Comparison of ENCODE assay signal across 26 mouse cellular contexts in genomic region chr19:8642086-8642485, GRCm38 (mm10). TPM values are rescaled to one million over a fixed set of nuclear protein-coding genes. Genes with fewer than 3 reads are reported as not detected.
A peak's percentile ranks its signal among the peaks of the same experiment; 100 is the strongest.
DNase-seq lines count a peak whose midpoint lies in the region; ATAC-seq and TF ChIP-seq lines count a peak whose summit lies in the region.
"Had no signal": no experiment of that assay in that cellular context is flagged by ENCODE, and none has a peak within 500 bp of the region (broad histone marks: within the 10 kb centered on the region; RNA-seq: fewer than 3 reads in every experiment).

No protein-coding gene starts in this region.

- no peak for TF ChIP-seq CTCF in lung, embryonic 14.5 days (IDR thresholded peaks at IDR 0.05; ENCODE audit: low read depth)
- no peak for TF ChIP-seq CTCF in MEL (IDR thresholded peaks at IDR 0.05 in 2 of 3, conservative IDR thresholded peaks at IDR 0.05 in 1 of 3; ENCODE audit: control insufficient read depth in 1 of 3, insufficient read depth in 1 of 3, low read depth in 2 of 3, low read length in 3 of 3, poor library complexity in 1 of 3, severe bottlenecking in 1 of 3)

- H3K36me3 ChIP-seq in lung, embryonic 14.5 days (ENCODE audit: insufficient read depth) = no peaks in the 10 kb centered on the region
- H3K36me3 ChIP-seq in MEL (ENCODE audit: control insufficient read depth in 1 of 2, insufficient read depth in 2 of 2, low read length in 2 of 2) = no peaks in the 10 kb centered on the region
- H3K36me3 ChIP-seq in intestine, embryonic 15.5 days = no peaks in the 10 kb centered on the region
- H3K36me3 ChIP-seq: embryonic facial prominence, embryonic 15.5 days; forebrain, embryonic 10.5 days; G1E; heart, embryonic 12.5 days; hindbrain, embryonic 15.5 days had no signal

- H3K4me3 ChIP-seq in lung, embryonic 14.5 days (ENCODE audit: low read depth, low read length) = no peak overlapping the region
- no peak overlapping the region for H3K4me3 ChIP-seq in MEL (ENCODE audit: control insufficient read depth in 1 of 2, insufficient read depth in 1 of 2, low read depth in 2 of 2, low read length in 2 of 2)
- no peak overlapping the region for H3K4me3 ChIP-seq in intestine, embryonic 15.5 days (replicated peaks)
- H3K4me3 ChIP-seq: embryonic facial prominence, embryonic 15.5 days; erythroblast, embryonic 14.5 days; forebrain, embryonic 10.5 days; heart, embryonic 12.5 days; hindbrain, embryonic 15.5 days had no signal

- WGBS in lung, embryonic 14.5 days = 34% methylated on average over 5 of the region's 5 CpGs
- WGBS in intestine, embryonic 15.5 days = 46% methylated on average over 5 of the region's 5 CpGs

- no peaks in the 10 kb centered on the region for H3K79me2 ChIP-seq in MEL (ENCODE audit: control insufficient read depth, insufficient read depth, low read length, poor library complexity)

- no peak; a peak in 1 of 4 replicates for TF ChIP-seq EP300 in MEL (IDR thresholded peaks at IDR 0.05; ENCODE audit: low read depth in 1 of 2, low read length in 2 of 2)

- TF ChIP-seq POLR2A in MEL (IDR thresholded peaks at IDR 0.05; ENCODE audit: control insufficient read depth in 1 of 2, insufficient read depth in 1 of 2, low read depth in 1 of 2, low read length in 2 of 2, poor library complexity in 1 of 2) = no peak

- H3K9me3 ChIP-seq in lung, embryonic 14.5 days (ENCODE audit: low read depth, low read length) = no peaks in the 10 kb centered on the region
- H3K9me3 ChIP-seq in MEL (replicated peaks; ENCODE audit: insufficient read depth, low read length) = no peaks in the 10 kb centered on the region
- no peaks in the 10 kb centered on the region for H3K9me3 ChIP-seq in intestine, embryonic 15.5 days
- H3K9me3 ChIP-seq: embryonic facial prominence, embryonic 15.5 days; forebrain, embryonic 10.5 days; G1E; heart, embryonic 12.5 days; hindbrain, embryonic 15.5 days had no signal

- H3K27me3 ChIP-seq in lung, embryonic 14.5 days (ENCODE audit: insufficient read depth, low read length) = no peaks in the 10 kb centered on the region
- peaks cover 3% of the 10 kb centered on the region in 2 experiments; a peak in 2 of 4 replicates for H3K27me3 ChIP-seq in MEL (ENCODE audit: control insufficient read depth in 1 of 2, insufficient read depth in 2 of 2, low read length in 2 of 2)
- no peaks in the 10 kb centered on the region for H3K27me3 ChIP-seq in intestine, embryonic 15.5 days (replicated peaks)
- H3K27me3 ChIP-seq: embryonic facial prominence, embryonic 15.5 days; heart, embryonic 12.5 days; hindbrain, embryonic 15.5 days had no signal

- DNase-seq in lung, embryonic 14.5 days = peak; percentile 18
- no peak for DNase-seq in lung, postnatal 4 days
- peak; percentile 48 for DNase-seq in MEL (ENCODE audit: low read depth, low spot score)
- no peak for DNase-seq in adrenal gland, postnatal 25 days
- DNase-seq: adrenal gland, postnatal 14 days; B cell, adult 2 months; cerebellum, adult 2 months; cerebellum, postnatal 10 days; embryo, embryonic 11 days; gastrocnemius, postnatal 14 days had no signal

- no peak for ATAC-seq in lung, embryonic 14.5 days (ENCODE audit: insufficient read depth)
- peak; percentile 56 to 74 for ATAC-seq in hematopoietic stem cell, adult 5-6 weeks (replicated peaks in 1 of 2; ENCODE audit: insufficient read depth in 1 of 2, low FRiP score in 2 of 2, low TSS enrichment in 1 of 2, low read depth in 1 of 2, poor library complexity in 2 of 2, severe bottlenecking in 2 of 2)
- ATAC-seq in intestine, embryonic 15.5 days = no peak
- ATAC-seq: activated CD4-positive, CD25-positive, alpha-beta regulatory T cell, adult 4 months; CD4-positive, CD25-positive, alpha-beta regulatory T cell, adult 4 months; forebrain, embryonic 14.5 days; Patski had no signal

- TF ChIP-seq RAD21 in MEL (IDR thresholded peaks at IDR 0.05; ENCODE audit: low read depth, low read length) = no peak

- H3K9ac ChIP-seq in lung, embryonic 14.5 days = no peak overlapping the region
- no peak overlapping the region for H3K9ac ChIP-seq in MEL (ENCODE audit: control insufficient read depth, low read depth, low read length, poor library complexity, severe bottlenecking)
- no peak overlapping the region for H3K9ac ChIP-seq in intestine, embryonic 15.5 days
- H3K9ac ChIP-seq: embryonic facial prominence, embryonic 15.5 days; heart, embryonic 12.5 days; hindbrain, embryonic 15.5 days had no signal

- no peak overlapping the region for H3K27ac ChIP-seq in lung, embryonic 14.5 days (ENCODE audit: low read depth)
- no peak overlapping the region for H3K27ac ChIP-seq in MEL (ENCODE audit: control insufficient read depth, low read depth, low read length)
- no peak overlapping the region for H3K27ac ChIP-seq in intestine, embryonic 15.5 days
- H3K27ac ChIP-seq: embryonic facial prominence, embryonic 15.5 days; forebrain, embryonic 10.5 days; hindbrain, embryonic 15.5 days had no signal

- no peaks in the 10 kb centered on the region for H3K4me1 ChIP-seq in lung, embryonic 14.5 days (ENCODE audit: insufficient read depth)
- H3K4me1 ChIP-seq in MEL (ENCODE audit: control insufficient read depth in 1 of 2, insufficient read depth in 2 of 2, low read length in 2 of 2) = no peaks in the 10 kb centered on the region
- H3K4me1 ChIP-seq in intestine, embryonic 15.5 days (replicated peaks) = no peaks in the 10 kb centered on the region
- H3K4me1 ChIP-seq: hindbrain, embryonic 15.5 days had no signal

- H3K4me2 ChIP-seq in lung, embryonic 14.5 days = no peak overlapping the region
- no peak overlapping the region for H3K4me2 ChIP-seq in intestine, embryonic 15.5 days (replicated peaks)
- H3K4me2 ChIP-seq: embryonic facial prominence, embryonic 15.5 days; heart, embryonic 12.5 days; hindbrain, embryonic 15.5 days had no signal

TF ChIP-seq in MEL, 35 proteins besides CTCF, POLR2A, EP300 and RAD21:
- no peak for TF ChIP-seq TAL1 (IDR thresholded peaks at IDR 0.05; ENCODE audit: low read length)
- 0 out of 2 replicates have a peak, but pooled peaks have one; percentile 31 for TF ChIP-seq ELF1 (IDR thresholded peaks at IDR 0.05; ENCODE audit: low read depth, low read length)

RNA-seq across cellular contexts. Expression of gene Chrm1, which starts 21.5 kb away (rescaled TPM):
- 0.05 and 0.08 TPM in 2 replicates for polyA plus RNA-seq in lung, embryonic 14.5 days (2014; fragmentation: Nextera tagmentation; extraction: Ambion mirVana)
- under 0.01 TPM in 1 of 2 replicates, not detected in the other for total RNA-seq in MEL (2012; rRNA removed)
- polyA plus RNA-seq in MEL (2012; ENCODE audit: insufficient read depth in 1 of 2, insufficient read length in 2 of 2, low read depth in 1 of 2, low replicate concordance in 2 of 2, missing spikeins in 1 of 2) = under 1 TPM in 1 of 2 experiments, not detected in 1; 0.01 TPM
- not detected in 2 replicates for total RNA-seq in hematopoietic stem cell, adult 5-6 weeks (2017)
- 0.64 and 1.1 TPM in 2 replicates for polyA plus RNA-seq in intestine, embryonic 15.5 days (2015; fragmentation: Nextera tagmentation; extraction: Ambion mirVana)
- 1.6 and 2.4 TPM in 2 replicates for total RNA-seq in adrenal gland, postnatal 25 days (2021)
- total RNA-seq: heart, postnatal 25 days had no signal
- polyA plus RNA-seq: activated CD4-positive, CD25-positive, alpha-beta regulatory T cell, adult 4 months; CD4-positive, CD25-positive, alpha-beta regulatory T cell, adult 4 months; erythroblast, embryonic 14.5 days; forebrain, embryonic 10.5 days; heart, embryonic 12.5 days had no signal

RNA-seq across cellular contexts. Expression of gene Slc22a6, which starts 24.2 kb away (rescaled TPM):
- not detected in 2 replicates for polyA plus RNA-seq in lung, embryonic 14.5 days (2014; fragmentation: Nextera tagmentation; extraction: Ambion mirVana)
- not detected in 2 replicates for total RNA-seq in MEL (2012; rRNA removed)
- not detected for polyA plus RNA-seq in MEL (2012; ENCODE audit: insufficient read depth in 1 of 2, insufficient read length in 2 of 2, low read depth in 1 of 2, low replicate concordance in 2 of 2, missing spikeins in 1 of 2)
- not detected in 2 replicates for total RNA-seq in hematopoietic stem cell, adult 5-6 weeks (2017)
- 0.05 TPM in 1 of 2 replicates, not detected in the other for polyA plus RNA-seq in intestine, embryonic 15.5 days (2015; fragmentation: Nextera tagmentation; extraction: Ambion mirVana)
- total RNA-seq in adrenal gland, postnatal 25 days (2021) = not detected in 2 replicates
- total RNA-seq: adrenal gland, postnatal 14 days; gastrocnemius, postnatal 14 days; heart, adult 8-10 months; heart, postnatal 25 days had no signal
- polyA plus RNA-seq: activated CD4-positive, CD25-positive, alpha-beta regulatory T cell, adult 4 months; CD4-positive, CD25-positive, alpha-beta regulatory T cell, adult 4 months; erythroblast, embryonic 14.5 days; forebrain, embryonic 10.5 days; G1E; gonadal fat pad, adult 2 months; heart, embryonic 12.5 days; heart, embryonic 16.5 days; Patski had no signal

RNA-seq across cellular contexts. Expression of gene Slc22a8, which starts 51.0 kb away (rescaled TPM):
- polyA plus RNA-seq in lung, embryonic 14.5 days (2014; fragmentation: Nextera tagmentation; extraction: Ambion mirVana) = not detected in 2 replicates
- not detected in 2 replicates for total RNA-seq in MEL (2012; rRNA removed)
- not detected for polyA plus RNA-seq in MEL (2012; ENCODE audit: insufficient read depth in 1 of 2, insufficient read length in 2 of 2, low read depth in 1 of 2, low replicate concordance in 2 of 2, missing spikeins in 1 of 2)
- total RNA-seq in hematopoietic stem cell, adult 5-6 weeks (2017) = 0.31 TPM in 1 of 2 replicates, not detected in the other
- polyA plus RNA-seq in intestine, embryonic 15.5 days (2015; fragmentation: Nextera tagmentation; extraction: Ambion mirVana) = 0.05 TPM in 1 of 2 replicates, not detected in the other
- total RNA-seq in adrenal gland, postnatal 25 days (2021) = 0.24 TPM in 1 of 2 replicates, not detected in the other
- total RNA-seq: gastrocnemius, postnatal 14 days; heart, postnatal 25 days had no signal
- polyA plus RNA-seq: erythroblast, embryonic 14.5 days; G1E; heart, embryonic 12.5 days; Patski had no signal

Comparison
In these comparisons a context has a peak if more than half of its experiments do, and no peak if none do; other contexts are left out.
1. DNase-seq: peak in lung, embryonic 14.5 days (single experiment) and MEL (single experiment); none in lung, postnatal 4 days (0 of 2) and adrenal gland, postnatal 25 days (single experiment).
2. ATAC-seq: peak in hematopoietic stem cell, adult 5-6 weeks (2 of 2); none in lung, embryonic 14.5 days (single experiment) and intestine, embryonic 15.5 days (single experiment).